Mouse (Mus musculus) heart, embryonic 13.5 days (tissue): ENCODE results near the gene Sarnp. TPM values are rescaled to one million over a fixed set of nuclear protein-coding genes. Genes with fewer than 3 reads are reported as not detected.

ENCODE experiments used
- ATAC-seq: fragments of 200-750 bp; cut with Nextera tagmentation; 2 replicates; pipeline ENCODE4 v1.8.0; 2017; ENCODE audit warnings: moderate TSS enrichment; ENCODE audit not compliant: insufficient number of reproducible peaks, low FRiP score, low TSS enrichment; ENCODE audit errors: extremely low read depth
- H3K27ac ChIP-seq: fragments of 300-500 bp; sonication (generic); replicated peaks from 2 replicates; pipeline ENCODE4 v1.5.1; 2015; ENCODE audit warnings: moderate library complexity, mild to moderate bottlenecking, inconsistent platforms
- H3K27me3 ChIP-seq: fragments of 300-500 bp; sonication (generic); replicated peaks from 2 replicates; pipeline ENCODE4 v1.6.1; 2015; ENCODE audit warnings: mild to moderate bottlenecking, inconsistent platforms
- H3K36me3 ChIP-seq: fragments of 300-500 bp; sonication (generic); 2 replicates; pipeline ENCODE4 v1.6.1; 2015; ENCODE audit warnings: mild to moderate bottlenecking, inconsistent platforms
- H3K4me1 ChIP-seq: fragments of 300-500 bp; sonication (generic); 2 replicates; pipeline ENCODE4 v1.6.1; 2015; ENCODE audit warnings: inconsistent platforms
- H3K4me2 ChIP-seq: fragments of 300-500 bp; sonication (generic); 2 replicates; pipeline ENCODE4 v1.6.1; 2015; ENCODE audit warnings: inconsistent platforms, mild to moderate bottlenecking, moderate library complexity
- H3K4me3 ChIP-seq: fragments of 300-500 bp; sonication (generic); 2 replicates; pipeline ENCODE4 v1.5.1; 2015; ENCODE audit warnings: moderate library complexity, mild to moderate bottlenecking, inconsistent platforms
- H3K9ac ChIP-seq: fragments of 300-500 bp; sonication (generic); 2 replicates; pipeline ENCODE4 v1.6.1; 2015; ENCODE audit warnings: inconsistent platforms, mild to moderate bottlenecking, moderate library complexity
- H3K9me3 ChIP-seq: fragments of 300-500 bp; sonication (generic); 2 replicates; pipeline ENCODE4 v1.6.1; 2016; ENCODE audit warnings: inconsistent platforms
- WGBS: fragments of 180-500 bp; shearing (Covaris S2); methylation state at CpG from one replicate; pipeline ENCODE4 v1.1.7; 2015; ENCODE audit warnings: mixed read lengths; 5-methylcytosine and 5-hydroxymethylcytosine counted together
- polyA plus RNA-seq: library from polyadenylated mRNA; unstranded; fragments of >200 nt; fragmentation: Nextera tagmentation; extraction: Ambion mirVana; gene quantifications from 2 replicates; pipeline ENCODE4 v1.2.1, GENCODE M21; 2015

The Sarnp gene
- polyA plus RNA-seq, 1 experiment from 2014 or later: 164 TPM

DNA sequence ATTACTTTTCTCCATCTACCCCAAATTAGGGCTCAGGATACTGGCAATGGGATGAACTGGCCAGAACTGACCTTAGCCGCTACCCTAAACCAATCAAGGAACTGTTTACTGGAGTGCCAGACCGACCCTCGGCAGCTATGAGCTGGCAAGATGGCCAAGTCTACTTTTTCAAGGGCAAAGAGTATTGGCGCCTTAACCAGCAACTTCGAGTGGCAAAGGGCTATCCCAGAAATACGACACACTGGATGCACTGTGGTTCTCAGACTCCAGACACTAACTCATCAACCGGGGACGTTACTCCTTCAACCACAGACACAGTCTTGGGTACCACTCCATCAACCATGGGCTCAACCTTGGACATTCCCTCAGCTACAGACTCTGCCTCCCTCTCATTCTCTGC lies 18.5 kb upstream of the Sarnp start:
- Histone ChIP-seq H3K9me3 (no peaks in the 10 kb centered on the region), H3K27ac (no peak overlapping the region), H3K9ac (no peak overlapping the region), H3K4me1 (peaks cover 32% of the 10 kb centered on the region), H3K36me3 (peaks cover 50% of the 10 kb centered on the region), H3K4me2 (no peak overlapping the region), H3K4me3 (no peak overlapping the region), H3K27me3 (no peaks in the 10 kb centered on the region)
- 83% methylated on average over 8 of the region's 8 CpGs for WGBS
- ATAC-seq: no peak

DNA sequence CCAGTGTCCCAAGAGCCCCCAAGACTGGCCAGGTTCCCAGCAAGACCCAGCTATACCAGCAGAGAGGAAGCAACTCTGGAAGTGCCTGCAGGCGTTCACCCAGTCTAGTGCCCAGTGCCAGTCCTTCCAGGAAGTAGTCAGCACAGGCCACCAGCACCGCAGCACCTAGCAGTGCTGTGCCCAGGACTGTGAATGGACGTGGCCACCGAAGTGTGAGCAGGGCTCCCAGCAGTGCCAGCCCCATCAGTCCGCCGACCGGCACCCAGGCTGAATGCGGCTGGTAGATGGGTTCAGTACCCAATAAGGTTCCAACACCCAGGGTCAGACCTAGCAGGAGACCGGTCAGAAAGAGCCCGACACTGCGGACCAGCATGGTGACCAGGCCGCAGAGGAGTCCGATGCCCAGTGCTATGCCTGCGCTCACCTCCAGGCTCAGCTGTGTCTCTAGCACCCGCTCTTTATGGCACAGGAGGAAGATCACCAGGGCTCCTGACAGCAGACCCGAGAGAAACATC lies 15.1 kb upstream of the Sarnp start:
- Histone ChIP-seq H3K36me3 (peaks cover 58% of the 10 kb centered on the region), H3K4me3 (peak overlapping the region; percentile 77; the same call in 1 of the 2 replicates), H3K4me2 (peak overlapping the region; percentile 78), H3K27me3 (no peaks in the 10 kb centered on the region), H3K9me3 (no peaks in the 10 kb centered on the region), H3K4me1 (peaks cover 29% of the 10 kb centered on the region), H3K27ac (no peak overlapping the region), H3K9ac (peak overlapping the region; percentile 92)
- no peak for ATAC-seq
- 82% methylated on average over 16 of the region's 16 CpGs for WGBS

DNA sequence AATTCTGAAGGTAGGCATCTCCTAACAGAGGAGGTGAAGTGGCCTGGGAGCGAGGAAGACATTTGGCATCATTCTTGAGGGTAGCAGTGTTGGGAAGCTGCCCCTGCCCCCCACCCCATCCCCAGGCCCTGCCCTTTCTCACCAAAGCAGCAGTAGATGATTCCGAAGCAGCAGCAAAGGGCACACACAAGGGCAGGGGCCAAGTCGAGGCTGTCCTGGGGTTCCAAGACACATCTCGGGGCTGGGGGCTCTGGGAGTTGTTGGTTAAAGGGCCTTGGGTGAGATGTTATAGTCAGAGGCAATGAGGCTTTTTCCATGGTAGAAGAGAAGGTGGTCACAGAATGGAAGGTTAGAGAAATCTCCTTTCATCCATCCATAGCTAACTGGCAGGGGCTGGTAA lies 14.2 kb upstream of the Sarnp start:
- Histone ChIP-seq H3K27me3 (no peaks in the 10 kb centered on the region), H3K9ac (peak overlapping the region; percentile 92), H3K4me1 (peaks cover 38% of the 10 kb centered on the region), H3K4me3 (peak overlapping the region; percentile 77), H3K36me3 (peaks cover 61% of the 10 kb centered on the region), H3K27ac (peak overlapping the region; percentile 97), H3K4me2 (peak overlapping the region; percentile 78), H3K9me3 (no peaks in the 10 kb centered on the region)
- ATAC-seq: no peak
- WGBS: 54% methylated on average over 4 of the region's 4 CpGs

DNA sequence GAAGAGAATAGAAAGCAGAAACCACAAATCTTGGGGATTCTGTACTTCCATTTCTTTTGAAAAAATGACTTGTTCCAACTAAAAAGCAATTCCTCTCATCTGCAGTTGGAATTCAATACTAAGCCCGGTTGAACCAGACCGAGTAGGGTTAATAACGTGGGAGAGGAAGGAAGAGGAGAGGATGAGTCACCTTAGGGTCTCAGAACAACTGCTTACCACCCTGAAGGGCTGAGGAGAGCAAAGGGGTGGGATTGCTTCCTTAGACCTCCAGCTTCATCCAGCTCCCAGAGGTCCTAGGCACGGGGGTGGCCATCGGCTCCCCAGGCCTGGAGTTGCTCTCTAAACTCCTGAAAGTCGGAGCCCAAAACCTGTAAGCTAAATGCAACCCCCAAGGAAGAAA lies 13.8 kb upstream of the Sarnp start:
- H3K9ac ChIP-seq: peak overlapping the region; percentile 92
- ATAC-seq: no peak
- H3K4me1 ChIP-seq: peaks cover 42% of the 10 kb centered on the region
- peaks cover 61% of the 10 kb centered on the region for H3K36me3 ChIP-seq
- no peaks in the 10 kb centered on the region for H3K27me3 ChIP-seq
- H3K4me3 ChIP-seq: peak overlapping the region; percentile 77
- H3K27ac ChIP-seq: peak overlapping the region; percentile 97
- peak overlapping the region; percentile 78 for H3K4me2 ChIP-seq
- H3K9me3 ChIP-seq: no peaks in the 10 kb centered on the region
- WGBS: 9% methylated on average over 6 of the region's 6 CpGs

DNA sequence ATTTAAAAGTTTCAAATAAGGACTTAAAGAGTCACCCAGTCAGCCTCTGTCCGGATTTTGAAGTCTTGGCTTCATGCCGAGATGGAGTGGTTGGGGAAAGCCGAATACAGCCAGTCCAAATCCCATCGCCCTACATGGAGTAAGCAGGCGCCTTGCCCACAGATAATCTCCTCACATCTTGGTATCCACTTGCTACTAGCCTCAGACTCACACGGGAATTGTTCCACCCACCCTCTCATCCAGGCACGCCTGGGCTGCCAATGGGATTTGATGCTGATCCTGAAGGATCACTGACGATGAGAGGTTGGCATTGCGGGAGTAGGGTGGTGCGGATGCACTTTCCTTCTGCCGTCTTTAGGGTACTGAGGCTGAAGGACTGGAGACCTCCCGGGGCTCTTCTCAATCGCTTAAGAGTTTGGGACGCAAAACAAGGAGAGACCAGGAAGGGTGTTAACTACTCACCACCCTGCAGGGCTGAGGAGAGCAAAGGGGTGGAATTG lies 13.3 kb upstream of the Sarnp start, which contains the start of gene Dnajc14:
TSS of gene Dnajc14 (plus strand) at position 292 of the 500 bp plus-strand sequence.
- H3K36me3 ChIP-seq: peaks cover 60% of the 10 kb centered on the region
- peak within 1 kb of the TSS; percentile 97 for H3K27ac ChIP-seq
- no peaks in the 10 kb centered on the region for H3K9me3 ChIP-seq
- peak within 1 kb of the TSS; percentile 78 for H3K4me2 ChIP-seq
- H3K4me1 ChIP-seq: peaks cover 47% of the 10 kb centered on the region
- H3K4me3 ChIP-seq: peak within 1 kb of the TSS; percentile 77
- under 1% methylated on average over 14 of the region's 14 CpGs for WGBS
- peak within 1 kb of the TSS; percentile 92 for H3K9ac ChIP-seq
- no peak for ATAC-seq
- no peaks in the 10 kb centered on the region for H3K27me3 ChIP-seq

DNA sequence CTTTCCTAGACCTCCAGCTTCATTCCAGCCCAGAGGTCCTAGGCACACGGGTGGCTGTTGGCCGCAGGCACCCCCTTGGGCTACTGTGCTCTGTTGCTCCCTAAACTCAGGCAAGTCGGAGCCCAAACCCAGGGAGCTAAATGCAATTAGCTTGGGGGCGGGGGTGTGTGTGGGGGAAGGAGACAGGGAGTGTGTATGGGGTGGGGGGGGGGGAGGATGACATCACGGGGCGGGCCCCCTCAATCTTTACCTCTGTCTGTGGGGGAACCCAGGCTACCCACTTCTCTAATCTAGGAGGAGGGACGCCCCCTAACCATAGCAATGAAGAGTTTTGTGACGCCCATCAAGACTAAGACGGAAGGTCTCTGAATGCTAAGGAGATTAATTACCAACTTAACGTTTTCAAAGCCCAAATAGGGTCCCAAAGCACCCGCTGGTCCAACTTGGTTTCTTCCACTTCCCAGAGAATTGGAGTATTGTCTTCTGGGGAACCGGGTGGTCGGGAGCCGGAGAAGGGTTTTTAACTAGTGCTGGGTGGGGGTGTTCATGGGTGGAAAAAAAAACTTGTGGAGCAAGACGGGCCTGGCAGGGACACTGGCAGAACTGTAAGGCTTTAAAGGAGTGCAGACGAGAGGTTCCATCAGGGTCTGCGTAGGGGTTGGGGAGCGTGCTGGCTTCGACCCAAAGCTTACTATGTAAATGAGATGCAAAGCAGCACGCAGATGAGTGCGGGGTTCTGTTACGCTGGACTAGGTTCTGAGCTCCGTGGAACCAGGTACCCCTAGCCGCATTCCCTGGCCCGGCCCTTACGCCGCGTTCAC lies 12.7 kb upstream of the Sarnp start, which contains the start of gene Tmem198b:
TSS of gene Tmem198b (minus strand) at position 100 of the 821 bp plus-strand sequence.
- peaks cover 54% of the 10 kb centered on the region for H3K4me1 ChIP-seq
- peak within 1 kb of the TSS; percentile 92 for H3K9ac ChIP-seq
- H3K27me3 ChIP-seq: no peaks in the 10 kb centered on the region
- H3K4me3 ChIP-seq: peak within 1 kb of the TSS; percentile 77
- peak within 1 kb of the TSS; percentile 78 for H3K4me2 ChIP-seq
- ATAC-seq: peak; percentile 47
- H3K27ac ChIP-seq: peak within 1 kb of the TSS; percentile 97
- H3K36me3 ChIP-seq: peaks cover 59% of the 10 kb centered on the region
- under 1% methylated on average over 28 of the region's 28 CpGs for WGBS
- no peaks in the 10 kb centered on the region for H3K9me3 ChIP-seq

DNA sequence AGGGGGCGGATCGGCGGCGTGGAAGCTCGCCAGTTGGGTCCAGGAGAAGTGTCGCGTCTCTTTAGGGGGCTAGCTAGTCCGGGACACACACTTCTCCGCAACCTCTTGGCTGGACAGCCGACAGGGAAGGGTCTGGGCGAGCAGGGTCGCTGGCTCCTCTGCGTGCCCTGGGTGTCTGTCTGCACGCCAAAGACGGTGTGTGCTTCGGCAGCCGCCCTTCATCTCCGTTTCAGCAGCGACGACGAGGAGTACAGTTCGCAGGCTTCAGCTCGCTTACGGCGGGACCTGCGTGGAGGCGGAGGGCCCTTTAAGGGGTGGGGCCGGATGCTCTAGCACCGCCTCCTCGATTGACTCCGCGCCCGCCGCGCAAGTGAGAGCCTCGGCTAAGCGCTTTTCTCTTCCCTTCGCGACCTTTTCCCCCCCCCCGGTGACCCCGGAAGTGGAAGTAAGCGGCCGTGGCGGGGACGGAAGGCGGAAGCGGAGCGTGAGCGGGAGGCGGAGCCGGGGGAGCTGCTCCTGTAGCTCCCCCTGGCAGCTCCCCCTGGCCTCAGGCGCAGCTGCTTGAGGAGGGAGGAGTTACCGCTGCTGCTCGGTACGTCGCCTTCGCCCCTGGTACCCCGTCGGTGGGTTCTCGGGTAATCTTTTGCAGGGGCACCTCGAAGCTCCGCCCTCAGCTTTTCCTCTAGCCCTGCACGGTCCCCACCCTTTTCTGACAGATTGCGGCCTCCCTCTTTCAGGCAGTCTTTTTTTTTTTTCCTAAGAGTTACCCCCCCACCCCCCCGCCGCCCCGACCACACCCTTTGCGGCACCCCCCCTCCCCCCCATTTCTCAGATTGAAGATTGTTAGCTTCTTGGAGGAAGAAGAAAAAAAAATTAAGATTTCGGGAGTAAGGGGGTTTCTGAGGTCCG lies 11.8 kb upstream of the Sarnp start:
- H3K4me3 ChIP-seq: peak overlapping the region; percentile 77
- WGBS: under 1% methylated on average over 69 of the region's 70 CpGs
- peak overlapping the region; percentile 78 for H3K4me2 ChIP-seq
- peak overlapping the region; percentile 92 for H3K9ac ChIP-seq
- H3K27ac ChIP-seq: peak overlapping the region; percentile 97
- H3K27me3 ChIP-seq: no peaks in the 10 kb centered on the region
- H3K9me3 ChIP-seq: no peaks in the 10 kb centered on the region
- peaks cover 55% of the 10 kb centered on the region for H3K4me1 ChIP-seq
- ATAC-seq: peak; percentile 90
- H3K36me3 ChIP-seq: peaks cover 59% of the 10 kb centered on the region

DNA sequence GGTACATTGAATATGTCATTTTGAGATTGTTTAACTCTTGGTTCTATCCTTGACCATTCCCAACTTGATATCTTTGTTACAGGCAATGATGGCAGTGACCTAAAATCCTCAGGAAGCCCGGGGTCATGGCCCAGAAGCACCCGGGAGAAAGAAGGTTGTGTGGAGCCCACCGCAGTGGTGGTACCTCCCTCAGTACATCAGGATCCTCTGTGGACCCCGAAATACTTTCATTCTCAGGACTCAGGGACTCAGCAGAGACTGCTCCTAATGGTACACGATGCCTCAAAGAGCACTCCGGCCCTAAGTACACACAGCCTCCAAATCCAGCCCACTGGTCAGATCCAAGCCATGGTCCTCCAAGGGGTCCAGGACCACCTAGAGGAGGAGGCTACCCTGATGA lies 11.0 kb upstream of the Sarnp start:
- ATAC-seq: no peak
- H3K9ac ChIP-seq: peak overlapping the region; percentile 92
- H3K9me3 ChIP-seq: no peaks in the 10 kb centered on the region
- no peaks in the 10 kb centered on the region for H3K27me3 ChIP-seq
- WGBS: 48% methylated on average over 6 of the region's 6 CpGs
- H3K36me3 ChIP-seq: peaks cover 54% of the 10 kb centered on the region
- H3K27ac ChIP-seq: peak overlapping the region; percentile 97
- H3K4me3 ChIP-seq: peak overlapping the region; percentile 77
- H3K4me2 ChIP-seq: peak overlapping the region; percentile 78
- peaks cover 55% of the 10 kb centered on the region for H3K4me1 ChIP-seq

DNA sequence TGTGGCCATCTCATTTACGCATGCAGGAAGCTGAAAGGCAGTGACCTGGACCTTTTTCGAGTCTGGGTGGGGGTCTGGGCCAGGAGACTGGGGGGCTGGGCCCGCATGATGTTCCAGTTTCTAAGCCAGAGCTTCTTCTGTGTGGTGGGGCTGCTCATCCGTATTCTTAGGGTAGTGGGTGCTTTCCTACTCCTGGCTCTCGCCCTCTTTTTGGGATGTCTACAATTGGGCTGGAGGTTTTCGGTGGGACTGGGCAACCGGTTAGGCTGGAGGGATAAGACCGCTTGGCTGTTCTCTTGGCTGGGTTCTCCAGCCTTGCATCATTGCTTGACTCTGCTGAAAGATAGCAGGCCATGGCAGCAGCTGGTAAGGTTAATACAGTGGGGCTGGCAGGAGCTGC lies 10.1 kb upstream of the Sarnp start:
- 84% methylated on average over 8 of the region's 8 CpGs for WGBS
- Histone ChIP-seq H3K4me2 (peak overlapping the region; percentile 78), H3K9me3 (no peaks in the 10 kb centered on the region), H3K36me3 (peaks cover 45% of the 10 kb centered on the region), H3K4me3 (peak overlapping the region; percentile 77), H3K4me1 (peaks cover 54% of the 10 kb centered on the region), H3K9ac (peak overlapping the region; percentile 92), H3K27ac (0 out of 2 replicates have a peak overlapping the region, but pooled peaks have one; percentile 97), H3K27me3 (no peaks in the 10 kb centered on the region)
- no peak for ATAC-seq

DNA sequence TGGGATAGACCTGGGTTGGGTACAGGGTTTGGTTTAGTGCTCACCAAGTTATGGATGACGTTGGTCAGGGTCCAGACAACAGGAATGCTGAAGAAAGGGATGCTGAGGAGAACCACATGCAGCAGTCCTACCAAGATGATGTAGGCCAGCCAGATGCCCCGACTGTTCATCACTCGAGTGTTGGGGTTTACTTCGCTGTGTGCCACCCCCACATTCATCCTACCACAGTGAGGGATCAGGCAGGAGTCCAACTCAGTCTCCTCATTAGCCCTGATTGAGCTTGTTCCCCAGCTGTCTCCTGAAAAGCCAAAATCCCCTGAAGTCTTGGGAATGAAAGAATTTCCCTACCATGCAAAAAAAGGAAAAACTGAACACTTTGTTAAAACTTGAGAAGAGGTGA lies 3.1 kb downstream of the Sarnp start:
- peaks cover 29% of the 10 kb centered on the region for H3K4me1 ChIP-seq
- H3K4me2 ChIP-seq: peak overlapping the region; percentile 75
- H3K27me3 ChIP-seq: no peaks in the 10 kb centered on the region
- WGBS: 86% methylated on average over 4 of the region's 4 CpGs
- H3K36me3 ChIP-seq: peaks cover 52% of the 10 kb centered on the region
- H3K4me3 ChIP-seq: peak overlapping the region; percentile 81; the same call in 1 of the 2 replicates
- no peak for ATAC-seq
- no peak overlapping the region for H3K9ac ChIP-seq
- H3K9me3 ChIP-seq: no peaks in the 10 kb centered on the region
- no peak overlapping the region for H3K27ac ChIP-seq
